8 mouse cellular contexts compared by ENCODE assay signal in genomic region chr7:70348064-70348976, GRCm38 (mm10). TPM values are rescaled to one million over a fixed set of nuclear protein-coding genes. Genes with fewer than 3 reads are reported as not detected.
DNase-seq lines count a peak whose midpoint lies in the region; ATAC-seq lines count a peak whose summit lies in the region.

No protein-coding gene starts in this region.

- H3K27ac ChIP-seq in lung, embryonic 15.5 days = peak overlapping the region; percentile 92
- H3K27ac ChIP-seq in hindbrain, embryonic 11.5 days (ENCODE audit: low read depth, low read length) = peak overlapping the region; percentile 99
- no peak overlapping the region for H3K27ac ChIP-seq in limb, embryonic 15.5 days
- peak overlapping the region; percentile 83 for H3K27ac ChIP-seq in stomach, embryonic 16.5 days (ENCODE audit: low read length)

- peaks cover 66% of the 10 kb centered on the region for H3K4me1 ChIP-seq in lung, embryonic 15.5 days
- H3K4me1 ChIP-seq in hindbrain, embryonic 11.5 days (replicated peaks; ENCODE audit: control insufficient read depth, insufficient read depth, low read length) = peaks cover 27% of the 10 kb centered on the region
- H3K4me1 ChIP-seq in limb, embryonic 15.5 days = peaks cover 37% of the 10 kb centered on the region
- peaks cover 51% of the 10 kb centered on the region for H3K4me1 ChIP-seq in stomach, embryonic 16.5 days (ENCODE audit: control insufficient read depth, insufficient read depth, low read length)

- H3K36me3 ChIP-seq in lung, embryonic 15.5 days = peaks cover 4% of the 10 kb centered on the region; the same call in 1 of the 2 replicates
- H3K36me3 ChIP-seq in hindbrain, embryonic 11.5 days (ENCODE audit: control insufficient read depth, insufficient read depth, low read length) = no peaks in the 10 kb centered on the region
- H3K36me3 ChIP-seq in limb, embryonic 15.5 days = no peaks in the 10 kb centered on the region
- H3K36me3 ChIP-seq in stomach, embryonic 16.5 days (ENCODE audit: control insufficient read depth, insufficient read depth, low read length) = no peaks in the 10 kb centered on the region

- no peak for DNase-seq in lung, adult 18-20 months
- peak; percentile 61 for DNase-seq in hindbrain, embryonic 11.5 days (ENCODE audit: low spot score)
- no peak for DNase-seq in frontal cortex, adult 2 months (ENCODE audit: extremely low spot score in 1 of 2, low spot score in 1 of 2)

- peak overlapping the region; percentile 57 for H3K4me3 ChIP-seq in lung, embryonic 15.5 days
- peak overlapping the region; percentile 16 for H3K4me3 ChIP-seq in hindbrain, embryonic 11.5 days (ENCODE audit: low read depth, low read length)
- no peak overlapping the region for H3K4me3 ChIP-seq in limb, embryonic 15.5 days
- H3K4me3 ChIP-seq in stomach, embryonic 16.5 days (replicated peaks; ENCODE audit: low read length) = peak overlapping the region; percentile 33

- WGBS in lung, embryonic 15.5 days = 29% methylated on average over 30 of the region's 30 CpGs
- 4% methylated on average over 30 of the region's 30 CpGs for WGBS in hindbrain, embryonic 11.5 days
- WGBS in limb, embryonic 15.5 days = 32% methylated on average over 30 of the region's 30 CpGs
- WGBS in stomach, embryonic 16.5 days = 27% methylated on average over 30 of the region's 30 CpGs

- peak overlapping the region; percentile 30 for H3K9ac ChIP-seq in lung, embryonic 15.5 days
- H3K9ac ChIP-seq in hindbrain, embryonic 11.5 days (ENCODE audit: low read depth, low read length) = peak overlapping the region; percentile 89
- H3K9ac ChIP-seq in limb, embryonic 15.5 days = no peak overlapping the region
- peak overlapping the region; percentile 90 for H3K9ac ChIP-seq in stomach, embryonic 16.5 days (ENCODE audit: low read length)

- no peaks in the 10 kb centered on the region for H3K27me3 ChIP-seq in lung, embryonic 15.5 days
- peaks cover 6% of the 10 kb centered on the region; the same call in 1 of the 2 replicates for H3K27me3 ChIP-seq in hindbrain, embryonic 11.5 days (ENCODE audit: control insufficient read depth, insufficient read depth, low read length)
- H3K27me3 ChIP-seq in limb, embryonic 15.5 days = peaks cover 49% of the 10 kb centered on the region
- peaks cover 3% of the 10 kb centered on the region; the same call in 1 of the 2 replicates for H3K27me3 ChIP-seq in stomach, embryonic 16.5 days (ENCODE audit: control insufficient read depth, insufficient read depth, low read length)

- no peaks in the 10 kb centered on the region for H3K9me3 ChIP-seq in lung, embryonic 15.5 days
- no peaks in the 10 kb centered on the region for H3K9me3 ChIP-seq in hindbrain, embryonic 11.5 days (ENCODE audit: control insufficient read depth, low read length)
- H3K9me3 ChIP-seq in limb, embryonic 15.5 days = no peaks in the 10 kb centered on the region
- H3K9me3 ChIP-seq in stomach, embryonic 16.5 days (replicated peaks; ENCODE audit: control insufficient read depth, low read length) = no peaks in the 10 kb centered on the region

- peak overlapping the region; percentile 64 for H3K4me2 ChIP-seq in lung, embryonic 15.5 days
- peak overlapping the region; percentile 85 for H3K4me2 ChIP-seq in hindbrain, embryonic 11.5 days (replicated peaks; ENCODE audit: low read depth, low read length)
- peak overlapping the region; percentile 6; the same call in 1 of the 2 replicates for H3K4me2 ChIP-seq in limb, embryonic 15.5 days
- peak overlapping the region; percentile 64 for H3K4me2 ChIP-seq in stomach, embryonic 16.5 days (ENCODE audit: low read depth, low read length)

- no peak for ATAC-seq in lung, embryonic 15.5 days (ENCODE audit: borderline replicate concordance, extremely low read depth, low FRiP score, low TSS enrichment)
- no peak for ATAC-seq in hindbrain, embryonic 11.5 days (ENCODE audit: low FRiP score)
- no peak for ATAC-seq in limb, embryonic 15.5 days (ENCODE audit: insufficient number of reproducible peaks, low FRiP score, low TSS enrichment, low read depth)
- no peak for ATAC-seq in stomach, embryonic 16.5 days (ENCODE audit: insufficient read depth, low FRiP score)
- ATAC-seq in cerebellum, adult (ENCODE audit: insufficient number of reproducible peaks, low FRiP score, low TSS enrichment) = no peak
- ATAC-seq in CD4-positive, CD25-positive, alpha-beta regulatory T cell, adult 4 months = no peak

RNA-seq across cellular contexts. Expression of gene Nr2f2, which starts 18.2 kb away (rescaled TPM):
- polyA plus RNA-seq in lung, embryonic 15.5 days (2015; fragmentation: Nextera tagmentation; extraction: Ambion mirVana) = 107 and 108 TPM in 2 replicates
- polyA plus RNA-seq in hindbrain, embryonic 11.5 days (2014; fragmentation: Nextera tagmentation; extraction: Ambion mirVana) = 95.6 and 120 TPM in 2 replicates
- 28.0 and 34.7 TPM in 2 replicates for polyA plus RNA-seq in limb, embryonic 15.5 days (2015; fragmentation: Nextera tagmentation; extraction: Ambion mirVana)
- polyA plus RNA-seq in stomach, embryonic 16.5 days (2015; fragmentation: Nextera tagmentation; extraction: Ambion mirVana) = 52.5 and 64.6 TPM in 2 replicates
- 29.0 and 30.2 TPM in 2 replicates for polyA plus RNA-seq in frontal cortex, adult 2 months (2012; rRNA removed)
- not detected for polyA plus RNA-seq in CD4-positive, CD25-positive, alpha-beta regulatory T cell, adult 4 months (2017; shearing (Covaris generic))

Comparison
In these comparisons a context has a peak if more than half of its experiments do, and no peak if none do; other contexts are left out.
1. H3K4me2 ChIP-seq: peak in every context shown above with its lines; median percentile 85 in hindbrain, embryonic 11.5 days; 64 in lung, embryonic 15.5 days; 64 in stomach, embryonic 16.5 days; 6 in limb, embryonic 15.5 days.
2. RNA of gene Nr2f2, which starts 18.2 kb away (polyA plus RNA-seq): 95.6 to 120 TPM in hindbrain, embryonic 11.5 days, 107 to 108 TPM in lung, embryonic 15.5 days, 52.5 to 64.6 TPM in stomach, embryonic 16.5 days, 28.0 to 34.7 TPM in limb, embryonic 15.5 days and 29.0 to 30.2 TPM in frontal cortex, adult 2 months; not detected in CD4-positive, CD25-positive, alpha-beta regulatory T cell, adult 4 months; every median in the first group is over 10 times any median in the second.